Mouse (Mus musculus) C2C12 (cell line): ENCODE data around the gene Knstrn. TPM values are rescaled to one million over a fixed set of nuclear protein-coding genes. Genes with fewer than 3 reads are reported as not detected.

Experiments
- H3K27me3 ChIP-seq: one replicate; pipeline ENCODE4 v1.6.1; 2011; ENCODE audit not compliant: control insufficient read depth, insufficient read depth, insufficient read length
- H3K36me3 ChIP-seq: one replicate; pipeline ENCODE4 v1.6.1; 2011; ENCODE audit not compliant: control insufficient read depth, insufficient read depth
- H3K4me3 ChIP-seq: one replicate; pipeline ENCODE4 v1.5.1; 2011; ENCODE audit warnings: mild to moderate bottlenecking, control low read depth; ENCODE audit not compliant: poor library complexity, insufficient read depth, severe bottlenecking
- H3K79me2 ChIP-seq: one replicate; pipeline ENCODE4 v1.6.1; 2011; ENCODE audit not compliant: control insufficient read depth, insufficient read depth
- H3K79me3 ChIP-seq: one replicate; pipeline ENCODE4 v1.6.1; 2011; ENCODE audit warnings: low read depth, control low read depth
- H3ac ChIP-seq: one replicate; pipeline ENCODE3; 2011; ENCODE audit warnings: low read depth; ENCODE audit not compliant: control insufficient read depth, insufficient read length
- CEBPB ChIP-seq: IDR thresholded peaks from one replicate; pipeline ENCODE4 v1.6.1; 2011; ENCODE audit warnings: low read depth, mild to moderate bottlenecking, control low read depth, moderate library complexity
- CTCF ChIP-seq: IDR thresholded peaks from one replicate; pipeline ENCODE4 v1.5.1; 2011; ENCODE audit not compliant: control insufficient read depth, insufficient read depth, insufficient read length
- FOSL1 ChIP-seq: IDR thresholded peaks from one replicate; pipeline ENCODE4 v1.8.0; 2011; ENCODE audit warnings: mild to moderate bottlenecking, low read length; ENCODE audit not compliant: poor library complexity, insufficient read depth, severe bottlenecking
- MAX ChIP-seq: IDR thresholded peaks from one replicate; pipeline ENCODE4 v1.6.1; 2011; ENCODE audit warnings: mild to moderate bottlenecking, control low read depth
- MYOD1 ChIP-seq: IDR thresholded peaks from one replicate; pipeline ENCODE4 v1.6.1; 2011; ENCODE audit warnings: low read depth; ENCODE audit not compliant: control insufficient read depth, insufficient read length
- MYOG ChIP-seq: IDR thresholded peaks from one replicate; pipeline ENCODE4 v1.6.1; 2011; ENCODE audit not compliant: control insufficient read depth, insufficient read length; ENCODE audit errors: extremely low read depth
- USF1 ChIP-seq: IDR thresholded peaks from one replicate; pipeline ENCODE4 v1.6.1; 2011; ENCODE audit warnings: low read depth, mild to moderate bottlenecking, control low read depth, moderate library complexity
- polyA plus RNA-seq: library from polyadenylated mRNA; unstranded; fragments of >200 nt; fragmentation: generic; extraction: Trizol; gene quantifications from one replicate; pipeline ENCODE4 v1.2.1, GENCODE M21; 2012; ENCODE audit warnings: missing spikeins

The Knstrn gene
- polyA plus RNA-seq, 1 experiment, result 76.0 TPM

DNA sequence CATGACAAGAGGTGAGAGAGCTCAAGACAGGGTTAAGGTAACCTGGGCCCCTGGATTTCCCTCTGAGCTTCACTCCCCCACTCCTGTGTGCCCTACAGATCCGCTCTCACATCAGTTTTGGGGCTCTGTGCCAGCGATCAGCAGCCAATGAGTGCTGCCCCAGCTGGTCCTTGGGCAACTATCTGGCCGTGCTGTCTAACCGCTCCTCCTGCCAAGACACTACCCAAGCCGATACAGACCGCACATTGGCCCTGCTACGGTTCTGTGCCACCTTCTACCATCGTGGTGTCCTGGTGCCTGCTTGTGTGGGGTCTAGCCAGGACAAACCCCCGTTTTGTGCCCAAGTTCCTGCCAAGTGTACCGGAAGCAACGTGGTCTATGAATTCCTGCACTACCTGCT, 24.3 kb upstream of the Knstrn start:
- Histone ChIP-seq H3K79me2 (no peaks in the 10 kb centered on the region), H3K36me3 (no peaks in the 10 kb centered on the region), H3ac (no peak overlapping the region), H3K4me3 (no peak overlapping the region), H3K79me3 (no peaks in the 10 kb centered on the region), H3K27me3 (peaks cover 4% of the 10 kb centered on the region)
- TF ChIP-seq MYOG (no peak), CTCF (no peak), MAX (no peak), USF1 (no peak), MYOD1 (no peak), CEBPB (no peak)

DNA sequence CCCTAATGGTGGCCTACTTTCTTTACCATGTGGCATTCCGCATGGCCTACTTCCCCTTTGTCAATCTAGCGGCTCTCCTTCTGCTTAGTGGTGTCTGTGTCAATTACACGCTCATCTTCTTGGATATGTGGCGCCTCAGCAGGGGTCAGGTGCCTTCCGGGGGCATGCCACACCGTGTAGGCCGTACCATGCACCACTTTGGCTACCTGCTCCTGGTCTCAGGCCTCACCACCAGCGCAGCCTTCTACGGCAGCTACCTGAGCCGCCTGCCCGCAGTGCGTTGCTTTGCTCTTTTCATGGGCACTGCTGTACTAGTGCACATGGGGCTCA, 23.6 kb upstream of the Knstrn start:
- Histone ChIP-seq H3K79me2 (no peaks in the 10 kb centered on the region), H3K27me3 (peaks cover 4% of the 10 kb centered on the region), H3K4me3 (no peak overlapping the region), H3K36me3 (no peaks in the 10 kb centered on the region), H3ac (peak overlapping the region; percentile 6), H3K79me3 (no peaks in the 10 kb centered on the region)
- TF ChIP-seq CEBPB (no peak), USF1 (no peak), CTCF (no peak), FOSL1 (no peak), MYOD1 (no peak), MAX (no peak), MYOG (no peak)

DNA sequence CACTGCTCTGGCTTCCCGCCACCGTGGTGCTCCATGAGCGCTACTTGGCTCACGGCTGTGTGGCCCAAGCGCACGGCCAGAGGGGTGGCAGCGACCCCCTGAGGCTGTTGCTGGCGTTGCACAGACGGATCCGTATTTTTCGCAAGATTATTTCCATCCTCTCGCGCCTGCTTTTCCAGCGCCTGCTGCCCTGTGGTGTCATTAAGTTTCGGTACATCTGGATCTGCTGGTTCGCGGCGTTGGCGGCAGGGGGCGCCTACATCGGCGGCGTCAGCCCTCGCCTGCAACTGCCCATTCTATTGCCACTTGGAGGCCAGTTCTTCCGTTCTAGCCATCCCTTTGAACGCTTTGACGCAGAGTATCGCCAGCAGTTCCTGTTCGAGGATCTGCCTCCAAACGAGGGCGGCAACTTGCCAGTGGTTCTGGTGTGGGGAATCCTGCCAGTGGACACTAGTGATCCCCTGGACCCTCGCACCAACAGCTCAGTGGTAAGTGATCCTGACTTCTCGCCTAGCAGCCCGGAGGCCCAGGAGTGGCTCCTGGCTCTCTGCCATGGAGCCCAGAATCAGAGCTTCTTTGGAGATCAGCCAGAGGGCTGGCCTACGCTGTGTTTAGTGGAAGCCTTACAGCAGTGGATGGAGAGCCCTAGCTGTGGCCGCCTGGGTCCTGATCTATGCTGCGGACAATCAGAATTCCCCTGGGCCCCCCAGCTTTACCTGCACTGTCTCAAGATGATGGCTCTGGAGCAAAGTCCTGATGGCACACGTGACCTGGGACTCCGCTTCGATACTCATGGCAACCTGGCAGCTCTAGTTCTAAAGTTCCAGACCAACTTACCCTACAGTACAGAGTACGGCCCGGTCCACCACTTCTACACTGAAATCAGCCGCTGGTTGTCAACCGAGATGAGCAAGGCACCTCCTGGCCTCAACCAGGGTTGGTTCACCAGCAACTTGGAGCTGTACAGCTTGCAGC, 23.0 kb upstream of the Knstrn start:
- Histone ChIP-seq H3K4me3 (no peak overlapping the region), H3ac (peak overlapping the region; percentile 6)
- no peak for TF ChIP-seq MYOD1
- TF ChIP-seq CTCF, result peak; percentile 63
- no peak for TF ChIP-seq MAX

DNA sequence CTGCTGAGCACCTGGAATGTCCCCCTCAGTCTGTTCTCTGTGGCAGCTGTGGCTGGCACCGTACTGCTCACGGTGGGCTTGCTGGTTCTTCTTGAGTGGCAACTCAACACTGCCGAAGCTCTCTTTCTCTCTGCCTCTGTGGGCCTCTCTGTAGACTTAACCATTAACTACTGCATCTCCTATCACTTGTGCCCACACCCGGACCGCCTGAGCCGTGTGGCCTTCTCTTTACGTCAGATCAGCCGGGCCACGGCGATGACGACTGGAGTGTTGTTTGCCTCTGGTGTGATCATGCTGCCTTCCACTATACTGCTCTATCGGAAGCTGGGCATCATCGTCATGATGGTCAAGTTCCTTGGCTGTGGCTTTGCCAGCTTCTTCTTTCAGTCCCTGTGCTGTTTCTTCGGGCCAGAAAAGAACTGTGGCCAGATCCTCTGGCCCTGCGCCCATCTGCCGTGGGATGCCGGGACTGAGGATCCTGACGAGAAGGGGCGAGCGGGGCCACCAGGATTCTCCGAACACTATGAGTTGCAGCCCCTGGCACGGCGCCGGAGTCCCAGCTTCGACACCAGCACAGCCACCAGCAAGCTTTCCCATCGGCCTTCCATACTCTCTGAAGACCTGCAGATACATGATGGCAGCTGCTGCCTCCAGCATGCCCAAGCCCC, 22.1 kb upstream of the Knstrn start:
- H3ac ChIP-seq, result no peak overlapping the region
- H3K79me2 ChIP-seq, result no peaks in the 10 kb centered on the region
- no peak for TF ChIP-seq CTCF
- TF ChIP-seq MYOG, result no peak
- no peak for TF ChIP-seq USF1
- no peak for TF ChIP-seq CEBPB
- no peak for TF ChIP-seq MAX
- TF ChIP-seq MYOD1, result no peak
- TF ChIP-seq FOSL1, result no peak
- peaks cover 4% of the 10 kb centered on the region for H3K27me3 ChIP-seq
- H3K36me3 ChIP-seq, result no peaks in the 10 kb centered on the region
- H3K4me3 ChIP-seq, result no peak overlapping the region
- H3K79me3 ChIP-seq, result no peaks in the 10 kb centered on the region

More for the DNA sequence above, 23.0 kb upstream of the Knstrn start:
- no peaks in the 10 kb centered on the region for H3K79me3 ChIP-seq
- H3K36me3 ChIP-seq, result no peaks in the 10 kb centered on the region
- H3K79me2 ChIP-seq, result no peaks in the 10 kb centered on the region
- peaks cover 4% of the 10 kb centered on the region for H3K27me3 ChIP-seq

DNA sequence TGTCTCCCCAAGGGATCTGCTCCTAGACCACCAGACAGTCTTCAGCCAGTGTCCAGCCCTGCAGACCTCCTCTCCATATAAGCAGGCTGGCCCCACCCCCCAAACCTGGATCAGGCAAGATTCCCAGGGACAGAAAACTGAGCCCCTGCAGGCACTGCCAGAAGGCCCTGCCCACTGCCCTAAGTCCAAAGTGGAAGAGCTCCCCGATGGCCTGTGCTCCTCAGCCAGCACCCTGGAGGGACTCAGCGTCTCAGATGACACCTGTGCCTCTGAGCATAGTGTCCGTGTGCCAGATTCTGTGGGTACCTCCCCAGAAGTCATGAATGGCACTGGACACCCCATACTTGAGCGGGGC, 21.6 kb upstream of the Knstrn start:
- Histone ChIP-seq H3K79me3 (no peaks in the 10 kb centered on the region), H3K4me3 (no peak overlapping the region), H3K79me2 (no peaks in the 10 kb centered on the region), H3K36me3 (no peaks in the 10 kb centered on the region), H3ac (no peak overlapping the region), H3K27me3 (peaks cover 4% of the 10 kb centered on the region)
- no peak for TF ChIP-seq CTCF
- no peak for TF ChIP-seq CEBPB

DNA sequence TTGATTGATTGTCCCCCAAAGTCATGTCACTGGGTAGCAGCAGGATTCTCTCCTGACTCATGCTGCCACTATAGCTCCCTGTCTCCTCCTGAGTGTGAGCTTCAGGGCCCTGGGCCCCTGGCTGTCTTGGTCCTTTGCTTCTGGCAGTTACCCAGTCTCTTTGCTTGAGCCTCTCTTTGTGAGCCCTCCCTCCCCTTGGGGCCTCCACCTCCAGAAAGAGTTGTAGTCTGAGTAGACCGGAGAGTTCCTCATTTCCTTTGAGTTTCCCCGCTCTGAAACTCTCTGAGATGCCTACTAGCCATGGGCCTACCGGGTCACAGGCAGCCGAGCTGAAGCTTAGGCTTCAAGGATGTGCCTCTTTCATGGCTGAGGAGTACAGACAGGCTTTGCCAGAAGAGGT, 20.2 kb upstream of the Knstrn start:
- TF ChIP-seq MYOG (no peak), CEBPB (no peak), MYOD1 (no peak), USF1 (no peak), FOSL1 (no peak), CTCF (no peak), MAX (no peak)
- no peaks in the 10 kb centered on the region for H3K79me2 ChIP-seq
- peaks cover 4% of the 10 kb centered on the region for H3K27me3 ChIP-seq
- H3ac ChIP-seq, result no peak overlapping the region
- H3K36me3 ChIP-seq, result no peaks in the 10 kb centered on the region
- H3K79me3 ChIP-seq, result no peaks in the 10 kb centered on the region
- H3K4me3 ChIP-seq, result no peak overlapping the region
